In the genomic region with DNA sequence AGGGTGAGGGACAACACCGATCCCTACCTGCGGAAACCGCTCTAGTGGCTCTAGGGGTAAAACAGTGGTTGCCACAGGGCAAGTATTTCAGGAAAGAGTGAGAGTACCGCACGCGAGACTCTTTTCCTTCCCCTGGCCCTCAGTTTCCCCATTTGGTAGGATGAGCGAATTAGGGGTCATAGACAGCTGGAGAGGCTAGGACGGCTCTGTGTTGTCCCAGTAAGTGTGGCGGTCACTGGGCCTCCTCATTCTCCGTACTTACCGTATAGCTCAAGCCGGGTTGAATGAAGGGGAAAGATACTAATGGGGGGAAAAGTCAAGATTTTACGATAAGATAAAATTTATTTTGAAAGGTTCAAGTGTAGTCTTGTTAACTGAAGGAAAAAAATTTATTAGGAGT, we compare ENCODE assay signal across 8 mouse cellular contexts. TPM values are rescaled to one million over a fixed set of nuclear protein-coding genes. Genes with fewer than 3 reads are reported as not detected.
DNase-seq lines count a peak whose midpoint lies in the region; ATAC-seq lines count a peak whose summit lies in the region.

No protein-coding gene starts in this region.

- 4% methylated on average over 13 of the region's 13 CpGs for WGBS in heart, embryonic 15.5 days
- WGBS in hindbrain, embryonic 16.5 days, result 7% methylated on average over 13 of the region's 13 CpGs
- 7% methylated on average over 13 of the region's 13 CpGs for WGBS in midbrain, embryonic 14.5 days

- ATAC-seq in heart, embryonic 15.5 days (replicated peaks; ENCODE audit: insufficient number of reproducible peaks, insufficient read depth, low FRiP score, low read depth), result no peak
- ATAC-seq in hindbrain, embryonic 16.5 days, result 0 out of 2 replicates have a peak, but pooled peaks have one; percentile 21
- ATAC-seq in midbrain, embryonic 14.5 days (ENCODE audit: low FRiP score, low TSS enrichment), result no peak

- H3K36me3 ChIP-seq in heart, embryonic 15.5 days, result no peaks in the 10 kb centered on the region
- no peaks in the 10 kb centered on the region for H3K36me3 ChIP-seq in hindbrain, embryonic 16.5 days (ENCODE audit: control insufficient read depth, insufficient read depth, low read length)
- H3K36me3 ChIP-seq in midbrain, embryonic 14.5 days (ENCODE audit: control insufficient read depth, insufficient read depth, low read length), result no peaks in the 10 kb centered on the region

- 0 out of 2 replicates have a peak, but pooled peaks cover 3% of the 10 kb centered on the region for H3K27me3 ChIP-seq in heart, embryonic 15.5 days
- H3K27me3 ChIP-seq in hindbrain, embryonic 16.5 days (replicated peaks; ENCODE audit: control insufficient read depth, insufficient read depth, low read length), result peaks cover 3% of the 10 kb centered on the region; the same call in 1 of the 2 replicates
- no peaks in the 10 kb centered on the region for H3K27me3 ChIP-seq in midbrain, embryonic 14.5 days (ENCODE audit: control insufficient read depth, insufficient read depth, low read length)

- H3K4me2 ChIP-seq in heart, embryonic 15.5 days, result peak overlapping the region; percentile 90
- H3K4me2 ChIP-seq in hindbrain, embryonic 16.5 days (ENCODE audit: low read length), result peak overlapping the region; percentile 94
- H3K4me2 ChIP-seq in midbrain, embryonic 14.5 days (ENCODE audit: low read length), result peak overlapping the region; percentile 63

- no peak for DNase-seq in heart, postnatal 10 days
- DNase-seq in midbrain, embryonic 14.5 days, result peak; percentile 5
- no peak for DNase-seq in layer of hippocampus, adult 11-12 months (ENCODE audit: low spot score)
- no peak for DNase-seq in gastrocnemius, adult 8-10 months (ENCODE audit: low spot score in 2 of 2)
- no peak for DNase-seq in cerebellum, postnatal 14 days

- H3K4me3 ChIP-seq in heart, embryonic 15.5 days, result peak overlapping the region; percentile 88
- H3K4me3 ChIP-seq in brown adipose tissue, adult 24 weeks (ENCODE audit: insufficient read depth, low read depth, low read length), result peak overlapping the region; percentile 89
- peak overlapping the region; percentile 93 for H3K4me3 ChIP-seq in hindbrain, embryonic 16.5 days (ENCODE audit: low read length)
- peak overlapping the region; percentile 74 for H3K4me3 ChIP-seq in midbrain, embryonic 14.5 days (replicated peaks; ENCODE audit: low read depth, low read length)

- no peak overlapping the region for H3K27ac ChIP-seq in heart, embryonic 15.5 days
- H3K27ac ChIP-seq in brown adipose tissue, adult 24 weeks (replicated peaks; ENCODE audit: low read depth, low read length), result peak overlapping the region; percentile 67
- H3K27ac ChIP-seq in hindbrain, embryonic 16.5 days (ENCODE audit: low read depth, low read length), result peak overlapping the region; percentile 64; the same call in 1 of the 2 replicates
- H3K27ac ChIP-seq in midbrain, embryonic 14.5 days (replicated peaks; ENCODE audit: low read depth, low read length), result no peak overlapping the region

- intact Hi-C loops in heart, postnatal 10 days (cut with DNase I), result loop anchor here (1.0 kb wide), 1 partner anchor 8 kb away; no protein-coding TSS in a partner anchor

- H3K4me1 ChIP-seq in heart, embryonic 15.5 days (replicated peaks), result peaks cover 10% of the 10 kb centered on the region
- H3K4me1 ChIP-seq in brown adipose tissue, adult 24 weeks (ENCODE audit: control insufficient read depth, insufficient read depth, insufficient read length, low read length), result peaks cover 15% of the 10 kb centered on the region; the same call in 1 of the 2 replicates
- peaks cover 16% of the 10 kb centered on the region for H3K4me1 ChIP-seq in hindbrain, embryonic 16.5 days (ENCODE audit: control insufficient read depth, insufficient read depth, low read depth, low read length)
- H3K4me1 ChIP-seq in midbrain, embryonic 14.5 days (ENCODE audit: control insufficient read depth, insufficient read depth, low read length), result peaks cover 16% of the 10 kb centered on the region

- H3K9me3 ChIP-seq in heart, embryonic 15.5 days (replicated peaks), result no peaks in the 10 kb centered on the region
- H3K9me3 ChIP-seq in hindbrain, embryonic 16.5 days (ENCODE audit: control insufficient read depth, low read length), result no peaks in the 10 kb centered on the region
- no peaks in the 10 kb centered on the region for H3K9me3 ChIP-seq in midbrain, embryonic 14.5 days (ENCODE audit: control insufficient read depth, low read length)

- peak overlapping the region; percentile 93 for H3K9ac ChIP-seq in heart, embryonic 15.5 days
- H3K9ac ChIP-seq in hindbrain, embryonic 16.5 days (ENCODE audit: low read depth, low read length), result peak overlapping the region; percentile 93
- H3K9ac ChIP-seq in midbrain, embryonic 14.5 days (replicated peaks; ENCODE audit: low read length), result peak overlapping the region; percentile 81

RNA-seq across cellular contexts. Expression of a gene that starts 0.5 kb away (rescaled TPM):
- 115 and 137 TPM in 2 replicates for polyA plus RNA-seq in heart, embryonic 15.5 days (2015; fragmentation: Nextera tagmentation; extraction: Ambion mirVana)
- 10 to 100 TPM; 94.0 to 96.2 TPM for total RNA-seq in heart, postnatal 10 days (2021)
- polyA plus RNA-seq in brown adipose tissue, adult 24 weeks (2012; ENCODE audit: insufficient read depth, insufficient read length, missing spikeins), result 158 and 181 TPM in 2 replicates
- polyA plus RNA-seq in hindbrain, embryonic 16.5 days (2015; fragmentation: Nextera tagmentation; extraction: Ambion mirVana), result 207 and 222 TPM in 2 replicates
- polyA plus RNA-seq in midbrain, embryonic 14.5 days (2014; fragmentation: Nextera tagmentation; extraction: Ambion mirVana), result 188 and 211 TPM in 2 replicates
- total RNA-seq in gastrocnemius, adult 8-10 months (2022), result 100 to 1,000 TPM; 497 to 597 (median 580) TPM

RNA-seq across cellular contexts. Expression of a gene that starts 0.5 kb away (rescaled TPM):
- 8.8 and 10.6 TPM in 2 replicates for polyA plus RNA-seq in heart, embryonic 15.5 days (2015; fragmentation: Nextera tagmentation; extraction: Ambion mirVana)
- total RNA-seq in heart, postnatal 10 days (2021), result 10 to 100 TPM; 22.4 to 22.8 TPM
- 8.8 and 12.5 TPM in 2 replicates for polyA plus RNA-seq in brown adipose tissue, adult 24 weeks (2012; ENCODE audit: insufficient read depth, insufficient read length, missing spikeins)
- 12.0 and 15.0 TPM in 2 replicates for polyA plus RNA-seq in hindbrain, embryonic 16.5 days (2015; fragmentation: Nextera tagmentation; extraction: Ambion mirVana)
- polyA plus RNA-seq in midbrain, embryonic 14.5 days (2014; fragmentation: Nextera tagmentation; extraction: Ambion mirVana), result 15.0 and 16.9 TPM in 2 replicates
- 10 to 100 TPM; 34.7 to 51.4 (median 36.2) TPM for total RNA-seq in gastrocnemius, adult 8-10 months (2022)

Comparison
In these comparisons a context has a peak if more than half of its experiments do, and no peak if none do; other contexts are left out.
1. H3K27ac ChIP-seq: peak in brown adipose tissue, adult 24 weeks (single experiment) and hindbrain, embryonic 16.5 days (single experiment); none in heart, embryonic 15.5 days (single experiment) and midbrain, embryonic 14.5 days (single experiment).
2. Peak in every context shown above with its lines, with median percentiles within 50 percentile points of each other: H3K4me2 ChIP-seq, H3K4me3 ChIP-seq and H3K9ac ChIP-seq.